Mouse (Mus musculus) forebrain, postnatal 0 days (tissue): Measurements from ENCODE around the gene Rb1. TPM values are rescaled to one million over a fixed set of nuclear protein-coding genes. Genes with fewer than 3 reads are reported as not detected.

ENCODE experiments used
- ATAC-seq: fragments of 200-750 bp; cut with Nextera tagmentation; 2 replicates; pipeline ENCODE4 v1.8.0; 2017; ENCODE audit warnings: mild to moderate bottlenecking, moderate library complexity
- DNase-seq: peaks from one replicate; pipeline ENCODE4 v3.0.0-alpha.2; 2015
- H3K27ac ChIP-seq: fragments of 300-500 bp; sonication (generic); 2 replicates; pipeline ENCODE4 v1.5.1; 2014; ENCODE audit warnings: low read depth, mild to moderate bottlenecking, antibody characterized with exemption, low read length, moderate library complexity, mixed read lengths
- H3K27me3 ChIP-seq: fragments of 300-500 bp; sonication (generic); 2 replicates; pipeline ENCODE4 v1.6.1; 2014; ENCODE audit warnings: mild to moderate bottlenecking, low read length, mixed read lengths; ENCODE audit not compliant: insufficient read depth
- H3K36me3 ChIP-seq: fragments of 300-500 bp; sonication (generic); 2 replicates; pipeline ENCODE4 v1.6.1; 2014; ENCODE audit warnings: mild to moderate bottlenecking, moderate library complexity; ENCODE audit not compliant: insufficient read depth
- H3K4me1 ChIP-seq: fragments of 300-500 bp; sonication (generic); 2 replicates; pipeline ENCODE4 v1.6.1; 2014; ENCODE audit warnings: antibody characterized with exemption; ENCODE audit not compliant: insufficient read depth
- H3K4me2 ChIP-seq: fragments of 300-500 bp; sonication (generic); 2 replicates; pipeline ENCODE4 v1.6.1; 2014; ENCODE audit warnings: low read depth, mild to moderate bottlenecking, moderate library complexity
- H3K4me3 ChIP-seq: fragments of 300-500 bp; sonication (generic); 2 replicates; pipeline ENCODE4 v1.5.1; 2014; ENCODE audit warnings: low read depth, low read length, mixed read lengths
- H3K9ac ChIP-seq: fragments of 300-500 bp; sonication (generic); 2 replicates; pipeline ENCODE4 v1.6.1; 2014; ENCODE audit warnings: mild to moderate bottlenecking
- H3K9me3 ChIP-seq: fragments of 300-500 bp; sonication (generic); 2 replicates; pipeline ENCODE4 v1.6.1; 2016; ENCODE audit warnings: low read length
- CTCF ChIP-seq: sonication (generic); IDR thresholded peaks from 2 replicates; pipeline ENCODE4 v1.5.1; 2016; ENCODE audit warnings: antibody characterized with exemption, control low read depth, low read depth
- WGBS: fragments of 180-500 bp; shearing (Covaris S2); extraction: QIAGEN DNeasy Blood & Tissue Kit; methylation state at CpG from one replicate; pipeline ENCODE4 v1.1.7; 2014; 5-methylcytosine and 5-hydroxymethylcytosine counted together
- polyA plus RNA-seq: library from polyadenylated mRNA; unstranded; fragments of >200 nt; fragmentation: Nextera tagmentation; extraction: Ambion mirVana; gene quantifications from 2 replicates; pipeline ENCODE4 v1.2.1, GENCODE M21; 2015
- total RNA-seq: library from RNA; depleted of rRNA; stranded (reverse); fragments of >200 nt; gene quantifications from 2 replicates; pipeline ENCODE4 v1.2.3, GENCODE M21; 2014

Gene Rb1
- total and polyA plus RNA-seq, 2 experiments from 2014 or later, result 20.6 to 37.9 TPM

DNA sequence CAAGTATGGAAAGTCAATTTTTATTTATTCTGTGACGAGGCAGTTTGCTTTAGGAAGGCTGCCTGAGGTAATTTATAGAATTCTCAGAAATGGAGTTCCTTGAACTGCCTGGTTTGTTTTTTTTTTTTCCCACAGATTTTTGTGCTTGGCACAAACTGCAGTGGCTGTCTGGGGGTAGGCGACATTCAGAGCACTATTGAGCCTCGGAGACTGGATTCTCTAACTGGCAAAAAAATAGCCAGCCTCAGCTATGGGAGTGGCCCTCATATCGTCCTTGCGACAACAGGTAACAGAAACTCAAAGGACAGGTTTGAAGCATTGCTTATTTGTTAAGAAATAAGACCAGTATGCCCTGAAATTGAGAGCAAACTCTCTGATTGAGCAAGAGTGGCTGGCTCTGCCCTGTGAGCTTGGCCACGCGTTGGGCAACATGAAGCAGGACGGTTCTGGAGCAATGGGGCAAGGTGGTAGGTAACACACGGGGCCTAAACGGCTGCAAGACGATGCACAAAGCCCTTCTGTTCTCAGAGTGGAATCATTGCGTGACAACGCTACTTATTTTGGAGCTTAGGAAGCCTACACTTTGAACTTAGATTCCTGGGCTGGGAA is 163.3 kb downstream of the Rb1 start:
- peaks cover 48% of the 10 kb centered on the region for H3K36me3 ChIP-seq

DNA sequence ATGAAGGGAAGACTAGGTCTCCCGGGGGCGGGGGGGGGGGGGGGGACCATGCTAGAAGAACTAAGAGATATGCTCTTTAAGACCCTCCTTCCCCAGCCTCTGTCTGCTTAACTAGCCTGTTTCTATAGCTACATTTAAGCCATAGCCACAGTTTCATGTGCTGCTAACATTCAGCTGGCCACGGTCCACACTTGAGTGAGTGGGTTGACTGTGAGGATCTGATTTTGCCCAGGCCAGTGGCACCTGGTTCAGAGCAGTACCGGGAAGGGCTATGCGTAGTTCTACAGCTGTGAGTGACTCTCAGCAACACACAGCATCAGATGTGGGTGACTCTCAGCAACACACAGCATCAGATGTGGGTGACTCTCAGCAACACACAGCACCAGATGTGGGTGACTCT is 164.3 kb downstream of the Rb1 start:
- no peak for ATAC-seq
- WGBS, result 92% methylated on average over 5 of the region's 5 CpGs
- H3K4me3 ChIP-seq, result no peak overlapping the region

More for the DNA sequence above, 163.3 kb downstream of the Rb1 start:
- Histone ChIP-seq H3K4me1 (no peaks in the 10 kb centered on the region), H3K9me3 (no peaks in the 10 kb centered on the region), H3K27ac (no peak overlapping the region), H3K9ac (no peak overlapping the region), H3K4me3 (no peak overlapping the region), H3K4me2 (no peak overlapping the region), H3K27me3 (no peaks in the 10 kb centered on the region)
- DNase-seq, result no peak
- whole genome bisulfite sequencing, result 87% methylated on average over 13 of the region's 13 CpGs
- ATAC-seq, result no peak
- TF ChIP-seq CTCF, result no peak

DNA sequence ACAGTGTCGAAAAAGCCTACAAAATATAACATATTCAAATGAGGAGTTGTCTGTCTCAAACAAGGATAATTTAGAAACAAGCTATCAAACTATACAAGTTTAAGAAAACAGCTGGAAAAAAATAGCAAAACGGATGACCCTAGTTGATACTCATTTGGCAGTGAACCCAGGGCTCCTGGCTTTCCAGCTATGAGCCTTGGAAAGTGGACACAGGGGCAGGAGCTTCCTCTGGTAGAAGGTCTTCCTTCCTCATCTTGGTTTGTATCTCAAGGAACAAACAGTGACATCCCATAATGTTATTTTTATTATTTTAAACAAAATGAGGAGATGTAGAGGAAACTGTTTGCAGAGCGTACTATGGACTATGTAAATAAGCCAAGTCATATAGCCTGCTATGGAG is 177.5 kb downstream of the Rb1 start:
- Histone ChIP-seq H3K9ac (no peak overlapping the region), H3K27me3 (no peaks in the 10 kb centered on the region), H3K4me3 (no peak overlapping the region), H3K36me3 (no peaks in the 10 kb centered on the region), H3K4me1 (0 out of 2 replicates have a peak, but pooled peaks cover 11% of the 10 kb centered on the region), H3K27ac (no peak overlapping the region), H3K9me3 (no peaks in the 10 kb centered on the region), H3K4me2 (no peak overlapping the region)
- no peak for ATAC-seq
- 83% methylated on average over 3 of the region's 3 CpGs for WGBS
- no peak for TF ChIP-seq CTCF
- no peak for DNase-seq

More for the DNA sequence above, 164.3 kb downstream of the Rb1 start:
- peaks cover 49% of the 10 kb centered on the region for H3K36me3 ChIP-seq
- no peaks in the 10 kb centered on the region for H3K4me1 ChIP-seq
- no peaks in the 10 kb centered on the region for H3K9me3 ChIP-seq
- no peak overlapping the region for H3K4me2 ChIP-seq
- no peak overlapping the region for H3K9ac ChIP-seq
- no peak overlapping the region for H3K27ac ChIP-seq
- no peak for DNase-seq
- H3K27me3 ChIP-seq, result no peaks in the 10 kb centered on the region
- no peak for TF ChIP-seq CTCF

DNA sequence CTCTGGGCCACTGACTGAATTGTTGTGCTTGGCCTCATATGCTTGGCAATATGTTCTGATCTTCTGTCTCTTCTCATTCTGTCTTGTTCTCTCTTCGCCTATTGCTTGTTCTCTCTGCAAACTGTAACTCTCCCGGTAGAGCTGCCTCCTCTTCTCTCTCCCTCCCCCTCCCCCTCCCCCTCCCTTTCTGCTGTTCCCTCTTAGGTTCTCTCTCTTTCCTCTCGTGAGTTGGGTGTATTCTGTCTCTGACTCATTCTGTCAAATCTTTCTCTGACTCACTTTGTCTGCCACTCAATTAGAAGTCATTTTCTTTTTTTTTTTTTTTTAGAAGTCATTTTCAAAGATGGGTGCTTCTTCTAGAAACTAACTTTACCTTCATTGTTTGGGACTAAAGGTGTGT is 178.9 kb downstream of the Rb1 start:
- no peaks in the 10 kb centered on the region for H3K36me3 ChIP-seq
- no peaks in the 10 kb centered on the region for H3K9me3 ChIP-seq
- H3K27ac ChIP-seq, result no peak overlapping the region
- no peak for DNase-seq
- no peak overlapping the region for H3K4me3 ChIP-seq
- H3K4me1 ChIP-seq, result peaks cover 17% of the 10 kb centered on the region; the same call in 1 of the 2 replicates
- no peak for TF ChIP-seq CTCF
- H3K27me3 ChIP-seq, result no peaks in the 10 kb centered on the region
- no peak overlapping the region for H3K9ac ChIP-seq
- H3K4me2 ChIP-seq, result no peak overlapping the region
- WGBS, result 51% methylated on average over 3 of the region's 3 CpGs
- ATAC-seq, result no peak

DNA sequence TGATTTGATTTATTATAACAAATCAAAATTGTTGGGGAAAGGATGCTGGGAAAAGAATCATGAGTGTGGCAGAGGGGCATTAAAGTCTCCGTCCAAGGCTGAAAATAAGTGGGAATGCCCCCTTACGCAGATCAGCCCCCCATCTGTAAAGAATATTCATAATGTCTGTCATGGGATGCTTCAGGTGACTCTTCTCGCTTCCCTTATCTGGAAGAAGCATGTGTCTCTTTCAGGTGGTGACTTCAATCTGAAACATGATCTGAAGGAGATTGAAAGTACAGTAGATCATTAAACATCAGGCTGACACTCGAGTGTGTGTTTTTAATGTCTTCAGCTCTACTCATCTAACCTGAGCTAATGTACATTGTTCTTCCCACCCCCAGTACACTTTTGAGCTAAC is 180.1 kb downstream of the Rb1 start:
- Histone ChIP-seq H3K27me3 (no peaks in the 10 kb centered on the region), H3K9me3 (no peaks in the 10 kb centered on the region), H3K4me1 (peaks cover 17% of the 10 kb centered on the region; the same call in 1 of the 2 replicates), H3K36me3 (no peaks in the 10 kb centered on the region), H3K4me2 (no peak overlapping the region), H3K9ac (no peak overlapping the region), H3K27ac (no peak overlapping the region), H3K4me3 (no peak overlapping the region)
- DNase-seq (no peak), ATAC-seq (no peak)
- 95% methylated on average over 4 of the region's 4 CpGs for WGBS
- no peak for TF ChIP-seq CTCF

DNA sequence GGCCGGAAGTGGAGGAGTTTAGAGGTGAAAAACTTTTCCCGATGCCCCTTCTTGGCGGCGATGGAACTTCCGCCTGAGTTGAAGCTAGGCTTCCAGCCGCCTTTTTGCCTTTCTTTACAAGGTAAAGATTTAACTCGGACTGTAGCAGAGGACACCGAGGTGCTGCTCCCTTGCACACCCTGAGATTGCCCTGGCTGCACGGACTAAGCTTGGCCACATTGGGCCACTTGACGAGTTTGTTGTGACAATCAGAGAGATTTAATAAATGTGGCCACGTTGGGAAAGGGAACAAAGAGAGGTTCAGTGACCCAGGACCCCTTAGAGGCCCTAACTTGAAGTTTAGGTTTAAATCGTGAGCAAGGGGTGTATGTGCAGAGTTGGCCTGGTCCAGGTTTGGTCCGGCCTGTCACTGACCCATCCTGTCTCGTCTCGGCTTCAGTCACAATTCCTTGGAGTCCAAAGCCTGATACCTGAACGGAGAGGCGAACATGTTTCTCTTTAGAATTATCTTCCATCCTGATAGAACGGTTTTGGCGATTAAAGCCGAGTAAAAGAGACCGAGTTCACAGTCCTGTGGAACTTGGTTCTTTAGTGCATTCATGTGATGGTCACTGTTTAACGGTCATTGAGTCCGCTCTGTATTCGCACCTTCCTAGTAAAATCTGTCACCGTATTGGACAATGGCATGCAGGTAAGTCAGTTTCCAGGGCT is 181.8 kb downstream of the Rb1 start:
- Histone ChIP-seq H3K4me1 (peaks cover 17% of the 10 kb centered on the region; the same call in 1 of the 2 replicates), H3K4me2 (peak overlapping the region; percentile 75), H3K9ac (peak overlapping the region; percentile 98), H3K4me3 (peak overlapping the region; percentile 89), H3K36me3 (no peaks in the 10 kb centered on the region), H3K27ac (peak overlapping the region; percentile 98), H3K27me3 (no peaks in the 10 kb centered on the region), H3K9me3 (no peaks in the 10 kb centered on the region)
- TF ChIP-seq CTCF, result no peak
- ATAC-seq (no peak), DNase-seq (no peak)
- WGBS, result 33% methylated on average over 25 of the region's 25 CpGs
